Mouse (Mus musculus) kidney, embryonic 15.5 days (tissue): Measurements from ENCODE around the gene Gm21972. TPM values are rescaled to one million over a fixed set of nuclear protein-coding genes. Genes with fewer than 3 reads are reported as not detected.
A peak's percentile ranks its signal among the peaks of the same experiment; 100 is the strongest.

Experiments
- ATAC-seq: fragments of 200-750 bp; cut with Nextera tagmentation; replicated peaks from 2 replicates; pipeline ENCODE4 v1.8.0; 2017; ENCODE audit warnings: moderate TSS enrichment; ENCODE audit not compliant: low FRiP score
- H3K27ac ChIP-seq: fragments of 300-500 bp; sonication (generic); 2 replicates; pipeline ENCODE4 v1.5.1; 2015; ENCODE audit warnings: mild to moderate bottlenecking, inconsistent platforms
- H3K27me3 ChIP-seq: fragments of 300-500 bp; sonication (generic); 2 replicates; pipeline ENCODE4 v1.6.1; 2015; ENCODE audit warnings: inconsistent platforms
- H3K36me3 ChIP-seq: fragments of 300-500 bp; sonication (generic); 2 replicates; pipeline ENCODE4 v1.6.1; 2015; ENCODE audit warnings: inconsistent platforms
- H3K4me1 ChIP-seq: fragments of 300-500 bp; sonication (generic); 2 replicates; pipeline ENCODE4 v1.6.1; 2015; ENCODE audit warnings: inconsistent platforms
- H3K4me2 ChIP-seq: fragments of 300-500 bp; sonication (generic); 2 replicates; pipeline ENCODE4 v1.6.1; 2015; ENCODE audit warnings: moderate library complexity, mild to moderate bottlenecking, inconsistent platforms
- H3K4me3 ChIP-seq: fragments of 300-500 bp; sonication (generic); replicated peaks from 2 replicates; pipeline ENCODE4 v1.5.1; 2015; ENCODE audit warnings: mild to moderate bottlenecking, inconsistent platforms
- H3K9ac ChIP-seq: fragments of 300-500 bp; sonication (generic); 2 replicates; pipeline ENCODE4 v1.6.1; 2015; ENCODE audit warnings: mild to moderate bottlenecking, inconsistent platforms
- H3K9me3 ChIP-seq: fragments of 300-500 bp; sonication (generic); replicated peaks from 2 replicates; pipeline ENCODE4 v1.6.1; 2016; ENCODE audit warnings: inconsistent platforms
- WGBS: fragments of 180-500 bp; shearing (Covaris S2); methylation state at CpG from one replicate; pipeline ENCODE4 v1.1.7; 2015; ENCODE audit warnings: mixed read lengths; 5-methylcytosine and 5-hydroxymethylcytosine counted together
- polyA plus RNA-seq: library from polyadenylated mRNA; unstranded; fragments of >200 nt; fragmentation: Nextera tagmentation; extraction: Ambion mirVana; gene quantifications from 2 replicates; pipeline ENCODE4 v1.2.1, GENCODE M21; 2015

The Gm21972 gene
- polyA plus RNA-seq, result not detected in 2 replicates

DNA sequence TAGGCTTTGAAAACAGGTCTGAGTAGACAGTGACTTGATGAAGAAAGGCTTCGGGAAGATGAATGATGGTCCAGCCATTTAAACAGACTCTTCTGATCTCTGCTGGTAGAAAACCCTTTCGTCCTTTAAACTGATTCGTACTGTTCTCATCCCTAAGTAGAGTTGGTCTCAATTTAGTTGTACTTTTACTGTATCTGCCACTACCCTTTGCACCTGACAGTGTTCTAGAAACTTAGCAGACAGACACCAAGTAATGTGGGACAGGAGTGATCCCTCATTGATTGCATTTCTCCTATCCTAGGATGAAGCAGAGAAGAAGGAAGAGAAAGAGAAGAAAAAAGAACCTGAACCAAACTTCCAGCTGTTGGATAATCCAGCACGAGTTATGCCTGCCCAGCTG is at the start of gene Gm21972:
Gene Gm21972 (plus strand): TSS at position 301 of the 400 bp plus-strand sequence.
- H3K4me1 ChIP-seq, result no peaks in the 10 kb centered on the region
- no peak for ATAC-seq
- H3K27ac ChIP-seq, result no peak within 1 kb of the TSS
- WGBS, result 94% methylated on average over 4 of the region's 4 CpGs
- peaks cover 87% of the 10 kb centered on the region for H3K36me3 ChIP-seq
- no peaks in the 10 kb centered on the region for H3K9me3 ChIP-seq
- H3K27me3 ChIP-seq, result no peaks in the 10 kb centered on the region
- no peak within 1 kb of the TSS for H3K9ac ChIP-seq
- no peak within 1 kb of the TSS for H3K4me2 ChIP-seq
- no peak within 1 kb of the TSS for H3K4me3 ChIP-seq

GRCm38 (mm10) chr1:86094413-86094812 is 39.0 kb upstream of the Gm21972 start:
- Histone ChIP-seq H3K4me1 (no peaks in the 10 kb centered on the region), H3K36me3 (peaks cover 87% of the 10 kb centered on the region), H3K4me2 (no peak overlapping the region), H3K27ac (no peak overlapping the region), H3K9ac (no peak overlapping the region), H3K4me3 (no peak overlapping the region), H3K27me3 (no peaks in the 10 kb centered on the region), H3K9me3 (no peaks in the 10 kb centered on the region)
- no peak for ATAC-seq
- 86% methylated on average over 7 of the region's 7 CpGs for WGBS

DNA sequence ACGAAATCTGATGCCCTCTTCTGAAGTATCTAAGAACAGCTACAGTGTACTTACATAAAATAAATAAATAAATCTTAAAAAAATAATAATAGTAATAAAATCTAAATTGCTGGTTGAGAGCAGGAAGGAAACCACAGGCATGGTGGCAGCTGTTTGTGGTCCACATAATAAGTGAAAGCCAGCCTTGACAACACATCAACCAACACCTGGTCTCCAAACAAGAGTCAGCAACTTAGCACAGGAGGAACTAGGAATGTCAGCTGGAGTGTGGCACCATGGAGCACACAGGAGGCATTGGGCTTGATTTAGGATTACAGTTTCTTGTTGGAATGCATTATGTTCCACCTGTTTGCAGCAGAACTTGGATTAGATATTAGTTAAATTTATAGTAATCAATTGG is 28.4 kb upstream of the Gm21972 start:
- ATAC-seq, result no peak
- Histone ChIP-seq H3K27me3 (no peaks in the 10 kb centered on the region), H3K9ac (no peak overlapping the region), H3K9me3 (no peaks in the 10 kb centered on the region), H3K36me3 (peaks cover 25% of the 10 kb centered on the region; the same call in 1 of the 2 replicates), H3K4me1 (no peaks in the 10 kb centered on the region), H3K4me3 (no peak overlapping the region), H3K4me2 (no peak overlapping the region), H3K27ac (no peak overlapping the region)
- WGBS, result 93% methylated on average over 1 of the region's 1 CpGs

DNA sequence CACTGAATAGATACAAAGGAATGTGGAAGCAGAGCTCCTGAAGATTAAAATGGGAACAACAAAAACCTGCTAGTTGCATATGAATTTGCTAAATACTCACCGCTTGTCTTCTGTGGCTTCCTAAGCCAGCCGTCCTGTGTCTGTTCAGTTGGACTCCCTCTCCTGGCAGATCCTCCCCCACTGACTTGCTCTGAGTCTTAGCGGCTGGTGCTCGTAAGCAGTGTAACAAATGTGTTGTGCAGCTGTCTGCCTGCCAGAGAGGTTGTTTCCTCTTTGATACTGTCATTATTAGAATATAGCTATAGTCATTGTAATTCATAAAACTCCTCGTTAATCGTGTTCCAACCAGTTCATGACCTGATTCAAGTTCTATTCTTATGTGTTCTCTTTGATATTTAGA is 21.7 kb upstream of the Gm21972 start, which contains the start of gene Htr2b:
Gene Htr2b (minus strand): TSS at position 192 of the 400 bp plus-strand sequence.
- H3K9ac ChIP-seq, result no peak within 1 kb of the TSS
- no peaks in the 10 kb centered on the region for H3K9me3 ChIP-seq
- H3K4me2 ChIP-seq, result no peak within 1 kb of the TSS
- ATAC-seq, result peak; percentile 67; the same call in 1 of the 2 replicates
- H3K4me1 ChIP-seq, result peaks cover 12% of the 10 kb centered on the region
- H3K4me3 ChIP-seq, result no peak within 1 kb of the TSS
- WGBS, result 30% methylated on average over 6 of the region's 6 CpGs
- H3K27ac ChIP-seq, result peak within 1 kb of the TSS; percentile 51; the same call in 1 of the 2 replicates
- no peaks in the 10 kb centered on the region for H3K27me3 ChIP-seq
- H3K36me3 ChIP-seq, result peaks cover 16% of the 10 kb centered on the region

DNA sequence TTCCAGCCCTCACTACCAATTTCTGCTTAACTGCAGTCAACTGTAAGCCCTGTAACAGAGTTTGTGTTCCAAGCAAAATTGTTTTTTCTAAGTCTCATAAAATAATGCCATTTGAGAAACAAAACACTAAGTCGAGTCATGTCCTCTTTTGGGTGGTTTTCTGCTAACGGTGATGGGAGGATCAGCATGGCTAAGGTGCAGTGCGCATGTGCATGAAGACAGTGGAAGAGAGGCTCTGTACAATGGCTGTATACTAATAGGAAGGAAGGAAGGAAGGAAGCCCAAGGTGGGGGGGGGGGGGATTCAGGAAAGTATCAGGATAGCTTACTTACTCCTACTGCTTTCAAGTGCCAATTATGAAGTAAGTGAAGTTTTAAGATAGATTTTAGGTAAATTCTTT is 19.3 kb upstream of the Gm21972 start:
- Histone ChIP-seq H3K4me3 (no peak overlapping the region), H3K27ac (no peak overlapping the region), H3K9me3 (no peaks in the 10 kb centered on the region), H3K9ac (no peak overlapping the region), H3K4me1 (peaks cover 12% of the 10 kb centered on the region), H3K4me2 (no peak overlapping the region), H3K36me3 (peaks cover 27% of the 10 kb centered on the region), H3K27me3 (no peaks in the 10 kb centered on the region)
- no peak for ATAC-seq
- WGBS, result 67% methylated on average over 3 of the region's 3 CpGs

DNA sequence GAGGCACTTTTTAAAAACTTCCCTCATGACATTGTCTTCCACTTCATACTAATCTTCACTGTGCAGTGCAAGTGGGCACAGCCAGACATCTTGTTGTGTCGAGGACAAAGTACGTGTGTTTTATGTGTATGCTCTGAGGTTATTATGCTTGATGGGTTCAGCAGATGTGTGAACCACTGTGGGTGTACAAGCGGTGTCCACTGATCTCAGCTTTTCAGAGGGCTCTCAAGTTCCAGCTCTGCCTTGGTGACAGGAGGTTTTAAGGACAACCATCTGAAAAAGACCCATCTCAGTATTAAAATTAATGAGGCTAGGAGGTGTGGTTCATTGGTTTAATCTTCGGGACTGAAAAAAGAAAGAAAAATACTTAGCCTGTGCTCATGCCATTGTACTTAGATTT is 13.9 kb upstream of the Gm21972 start:
- Histone ChIP-seq H3K9ac (no peak overlapping the region), H3K4me1 (no peaks in the 10 kb centered on the region), H3K27ac (peak overlapping the region; percentile 60; the same call in 1 of the 2 replicates), H3K27me3 (no peaks in the 10 kb centered on the region), H3K9me3 (no peaks in the 10 kb centered on the region), H3K4me2 (no peak overlapping the region), H3K4me3 (no peak overlapping the region), H3K36me3 (peaks cover 65% of the 10 kb centered on the region)
- peak; percentile 86 for ATAC-seq
- WGBS, result 56% methylated on average over 4 of the region's 4 CpGs

- whole genome bisulfite sequencing, result 94% methylated on average over 2 of the region's 2 CpGs
- Histone ChIP-seq H3K27ac (no peak overlapping the region), H3K27me3 (no peaks in the 10 kb centered on the region), H3K4me2 (no peak overlapping the region), H3K9me3 (no peaks in the 10 kb centered on the region), H3K4me1 (no peaks in the 10 kb centered on the region), H3K36me3 (peaks cover 88% of the 10 kb centered on the region), H3K4me3 (no peak overlapping the region), H3K9ac (no peak overlapping the region)
- no peak for ATAC-seq
Observed at GRCm38 (mm10) chr1:86126036-86126435, 7.4 kb upstream of the Gm21972 start.

DNA sequence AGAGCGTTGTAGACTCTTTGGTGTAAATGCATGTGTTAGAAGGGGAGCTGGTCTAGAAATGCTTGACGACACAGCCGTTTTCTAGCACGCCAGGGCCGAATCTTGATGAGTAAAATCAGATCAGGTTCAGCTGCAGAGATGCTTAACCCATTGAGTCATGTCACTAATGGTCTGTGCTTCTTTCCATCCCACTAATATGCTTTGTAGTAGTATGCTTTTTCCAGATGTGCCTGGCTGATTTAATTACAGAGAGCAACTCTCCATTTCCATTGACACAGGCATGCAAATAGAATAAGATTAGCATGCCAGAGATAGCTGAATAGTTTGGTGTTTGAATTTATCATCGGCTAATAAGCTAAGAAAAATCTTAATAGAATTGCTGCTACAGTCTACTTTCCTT is 1.9 kb downstream of the Gm21972 start:
- no peak overlapping the region for H3K27ac ChIP-seq
- H3K4me2 ChIP-seq, result no peak overlapping the region
- no peak overlapping the region for H3K9ac ChIP-seq
- H3K9me3 ChIP-seq, result no peaks in the 10 kb centered on the region
- H3K4me3 ChIP-seq, result no peak overlapping the region
- no peaks in the 10 kb centered on the region for H3K27me3 ChIP-seq
- H3K4me1 ChIP-seq, result no peaks in the 10 kb centered on the region
- ATAC-seq, result no peak
- H3K36me3 ChIP-seq, result peaks cover 86% of the 10 kb centered on the region
- 90% methylated on average over 6 of the region's 6 CpGs for WGBS

DNA sequence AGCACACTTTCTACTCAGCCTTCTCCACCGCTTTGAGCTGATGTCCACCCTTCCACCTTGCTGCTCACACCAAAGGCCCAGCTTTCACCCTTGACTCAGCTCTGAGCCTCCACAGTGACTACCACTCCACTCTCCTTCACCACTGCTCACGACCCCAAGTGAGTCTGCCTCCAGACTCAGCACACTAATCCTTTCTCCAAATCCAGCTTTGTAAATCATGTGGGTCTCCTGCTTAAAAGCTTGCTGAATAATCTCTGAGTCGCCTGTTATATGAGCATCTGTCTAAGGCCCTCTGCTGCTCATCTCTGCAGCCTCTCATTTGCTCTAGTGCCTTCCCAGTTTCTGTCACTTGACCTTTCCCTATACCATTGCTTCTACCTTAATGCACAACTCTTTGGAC is 7.6 kb downstream of the Gm21972 start:
- H3K9ac ChIP-seq, result no peak overlapping the region
- H3K4me2 ChIP-seq, result no peak overlapping the region
- no peak for ATAC-seq
- no peaks in the 10 kb centered on the region for H3K27me3 ChIP-seq
- 86% methylated on average over 3 of the region's 3 CpGs for WGBS
- no peak overlapping the region for H3K4me3 ChIP-seq
- H3K4me1 ChIP-seq, result no peaks in the 10 kb centered on the region
- H3K27ac ChIP-seq, result no peak overlapping the region
- H3K9me3 ChIP-seq, result no peaks in the 10 kb centered on the region
- peaks cover 48% of the 10 kb centered on the region for H3K36me3 ChIP-seq

- peaks cover 29% of the 10 kb centered on the region for H3K36me3 ChIP-seq
- no peak overlapping the region for H3K4me2 ChIP-seq
- H3K4me3 ChIP-seq, result no peak overlapping the region
- no peaks in the 10 kb centered on the region for H3K9me3 ChIP-seq
- H3K4me1 ChIP-seq, result no peaks in the 10 kb centered on the region
- H3K27ac ChIP-seq, result no peak overlapping the region
- no peaks in the 10 kb centered on the region for H3K27me3 ChIP-seq
- no peak for ATAC-seq
- H3K9ac ChIP-seq, result no peak overlapping the region
- WGBS, result 68% methylated on average over 4 of the region's 4 CpGs
Observed at GRCm38 (mm10) chr1:86143165-86143564, 9.7 kb downstream of the Gm21972 start.

DNA sequence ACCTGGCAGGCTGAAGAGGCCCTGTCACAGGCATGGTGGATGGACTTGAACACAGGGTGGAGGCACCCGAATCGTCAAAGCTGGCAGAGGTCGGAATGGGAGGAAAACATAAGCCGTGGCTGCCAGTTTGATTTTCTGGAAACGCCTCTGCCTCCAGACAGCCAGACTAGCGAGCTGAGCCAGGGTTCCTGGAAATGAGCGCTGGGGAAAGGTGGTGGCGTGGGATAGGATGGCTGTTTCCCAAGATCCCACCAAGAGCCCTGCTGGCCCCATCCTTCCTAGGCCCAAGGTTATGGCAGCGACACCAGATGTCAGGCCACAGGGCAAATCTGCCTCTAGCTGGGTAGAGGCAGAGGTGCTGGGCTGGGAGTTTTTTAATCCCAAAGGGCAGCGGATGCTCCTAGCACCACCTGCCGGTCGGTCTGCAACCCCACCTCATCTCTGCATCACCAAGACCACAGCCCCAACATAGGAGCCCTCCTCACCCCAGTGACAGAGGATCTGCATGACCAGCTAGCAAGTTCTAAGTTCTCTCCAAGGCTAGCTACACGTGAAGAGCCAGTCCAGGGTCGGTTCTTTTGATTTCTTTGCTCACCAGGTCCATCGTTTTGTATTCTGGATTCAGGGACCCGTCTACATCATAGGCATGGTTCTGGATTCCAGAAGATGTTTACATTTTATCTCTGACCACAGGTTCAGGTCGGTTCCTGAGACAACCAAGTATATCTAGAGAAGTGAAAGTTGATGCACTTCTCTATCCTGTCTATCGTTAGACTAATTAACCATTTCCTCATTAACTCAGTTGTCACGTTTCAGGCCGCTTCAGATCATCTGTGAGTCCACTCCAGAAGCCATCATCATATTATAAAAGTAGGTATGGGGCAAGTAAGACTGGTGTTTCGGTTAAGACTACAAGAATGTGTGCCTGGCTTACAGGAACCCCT is 10.8 kb downstream of the Gm21972 start:
- ATAC-seq, result no peak
- Histone ChIP-seq H3K4me1 (no peaks in the 10 kb centered on the region), H3K27me3 (no peaks in the 10 kb centered on the region), H3K9ac (no peak overlapping the region), H3K36me3 (peaks cover 19% of the 10 kb centered on the region), H3K4me3 (no peak overlapping the region), H3K9me3 (no peaks in the 10 kb centered on the region), H3K27ac (no peak overlapping the region), H3K4me2 (no peak overlapping the region)
- WGBS, result 78% methylated on average over 21 of the region's 21 CpGs

DNA sequence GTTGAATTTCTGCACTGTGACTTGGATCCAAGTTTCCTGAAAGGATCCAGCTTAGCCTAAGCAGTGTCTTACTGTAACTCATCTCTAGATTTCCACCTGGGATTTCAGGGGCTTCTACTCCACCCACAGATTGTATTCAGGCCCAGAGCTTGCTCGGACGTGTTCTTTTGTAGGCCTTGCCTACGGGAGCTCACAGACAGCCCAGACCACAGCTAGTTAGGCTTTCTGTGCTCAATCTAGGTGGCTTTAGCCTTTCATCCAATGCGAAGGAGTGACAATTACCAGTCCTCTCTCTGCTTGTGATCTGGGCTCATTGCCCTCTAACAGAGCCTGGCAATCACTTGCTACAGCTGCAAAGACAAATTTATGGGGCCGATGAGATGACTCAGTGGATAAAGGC is 12.9 kb downstream of the Gm21972 start:
- no peak overlapping the region for H3K9ac ChIP-seq
- no peak overlapping the region for H3K4me3 ChIP-seq
- ATAC-seq, result no peak
- no peaks in the 10 kb centered on the region for H3K27me3 ChIP-seq
- H3K4me1 ChIP-seq, result no peaks in the 10 kb centered on the region
- no peak overlapping the region for H3K4me2 ChIP-seq
- WGBS, result 70% methylated on average over 5 of the region's 5 CpGs
- H3K9me3 ChIP-seq, result no peaks in the 10 kb centered on the region
- H3K36me3 ChIP-seq, result peaks cover 3% of the 10 kb centered on the region
- no peak overlapping the region for H3K27ac ChIP-seq
